ENCODE assay signal across 9 mouse cellular contexts in genomic region chr1:78189501-78190345, GRCm38 (mm10). TPM values are rescaled to one million over a fixed set of nuclear protein-coding genes. Genes with fewer than 3 reads are reported as not detected.
A peak's percentile ranks its signal among the peaks of the same experiment; 100 is the strongest.
DNase-seq lines count a peak whose midpoint lies in the region; ATAC-seq and TF ChIP-seq lines count a peak whose summit lies in the region.
"Had no signal": no experiment of that assay in that cellular context is flagged by ENCODE, and none has a peak within 500 bp of the region (broad histone marks: within the 10 kb centered on the region; RNA-seq: fewer than 3 reads in every experiment).

No protein-coding gene starts in this region.

- peak overlapping the region; percentile 74 for H3K4me2 ChIP-seq in forebrain, embryonic 11.5 days (ENCODE audit: low read depth, low read length, severe bottlenecking)
- peak overlapping the region; percentile 56 for H3K4me2 ChIP-seq in limb, embryonic 15.5 days

- peak; percentile 88 for ATAC-seq in forebrain, embryonic 11.5 days (replicated peaks; ENCODE audit: low FRiP score)
- no peak for ATAC-seq in limb, embryonic 15.5 days (ENCODE audit: insufficient number of reproducible peaks, low FRiP score, low TSS enrichment, low read depth)
- no peak for ATAC-seq in megakaryocyte-erythroid progenitor cell, adult 5-6 weeks (replicated peaks; ENCODE audit: low FRiP score, low TSS enrichment, poor library complexity, severe bottlenecking)

- no peaks in the 10 kb centered on the region for H3K36me3 ChIP-seq in C2C12 (ENCODE audit: control insufficient read depth, insufficient read depth)
- no peaks in the 10 kb centered on the region for H3K36me3 ChIP-seq in forebrain, embryonic 11.5 days (ENCODE audit: control insufficient read depth, insufficient read depth, low read length)
- no peaks in the 10 kb centered on the region for H3K36me3 ChIP-seq in limb, embryonic 15.5 days

- no peaks in the 10 kb centered on the region for H3K79me2 ChIP-seq in C2C12 (ENCODE audit: control insufficient read depth, insufficient read depth)

- DNase-seq in gastrocnemius, adult 2 months = no peak
- no peak for DNase-seq in gastrocnemius, postnatal 10 days
- peak; percentile 79 for DNase-seq in forebrain, embryonic 11.5 days (ENCODE audit: low spot score)
- no peak for DNase-seq in spleen, adult 18-20 months
- DNase-seq in cerebellum, adult 9-11 months = no peak

- under 1% methylated on average over 47 of the region's 47 CpGs for WGBS in forebrain, embryonic 11.5 days
- 2% methylated on average over 41 of the region's 47 CpGs for WGBS in limb, embryonic 15.5 days

- no peak for TF ChIP-seq CTCF in gastrocnemius, adult 2 months (IDR thresholded peaks at IDR 0.05)
- TF ChIP-seq CTCF in C2C12 (IDR thresholded peaks at IDR 0.05; ENCODE audit: control insufficient read depth, insufficient read depth, insufficient read length) = no peak

- intact Hi-C loops in gastrocnemius, adult 2 months (cut with DNase I) = no loop called here

- H3K4me1 ChIP-seq in forebrain, embryonic 11.5 days (replicated peaks; ENCODE audit: control insufficient read depth, insufficient read depth, low read length) = peaks cover 15% of the 10 kb centered on the region
- H3K4me1 ChIP-seq in limb, embryonic 15.5 days = peaks cover 8% of the 10 kb centered on the region

- no peaks in the 10 kb centered on the region for H3K27me3 ChIP-seq in C2C12 (ENCODE audit: control insufficient read depth, insufficient read depth, insufficient read length)
- peaks cover 85% of the 10 kb centered on the region for H3K27me3 ChIP-seq in forebrain, embryonic 11.5 days (ENCODE audit: control insufficient read depth, insufficient read depth, low read length)
- H3K27me3 ChIP-seq in limb, embryonic 15.5 days = peaks cover 87% of the 10 kb centered on the region

- peak overlapping the region; percentile 52 for H3K4me3 ChIP-seq in gastrocnemius, adult 2 months
- H3K4me3 ChIP-seq in C2C12 (ENCODE audit: insufficient read depth, poor library complexity, severe bottlenecking) = peak overlapping the region; percentile 36
- peak overlapping the region; percentile 28 for H3K4me3 ChIP-seq in forebrain, embryonic 11.5 days (ENCODE audit: low read depth, low read length)
- peak overlapping the region; percentile 38 for H3K4me3 ChIP-seq in limb, embryonic 15.5 days

- H3K79me3 ChIP-seq in C2C12 (ENCODE audit: low read depth) = no peaks in the 10 kb centered on the region

- H3ac ChIP-seq in C2C12 (ENCODE audit: control insufficient read depth, insufficient read length, low read depth) = peak overlapping the region; percentile 90

- no peaks in the 10 kb centered on the region for H3K9me3 ChIP-seq in forebrain, embryonic 11.5 days (ENCODE audit: control insufficient read depth, low read length)
- no peaks in the 10 kb centered on the region for H3K9me3 ChIP-seq in limb, embryonic 15.5 days

- H3K27ac ChIP-seq in gastrocnemius, adult 2 months = no peak overlapping the region
- H3K27ac ChIP-seq in forebrain, embryonic 11.5 days (ENCODE audit: low read depth, low read length) = peak overlapping the region; percentile 60; the same call in 1 of the 2 replicates
- H3K27ac ChIP-seq in limb, embryonic 15.5 days = no peak overlapping the region

- H3K9ac ChIP-seq in forebrain, embryonic 11.5 days (ENCODE audit: low read length) = peak overlapping the region; percentile 37; the same call in 1 of the 2 replicates
- H3K9ac ChIP-seq in limb, embryonic 15.5 days = no peak overlapping the region

TF ChIP-seq in C2C12, 6 proteins besides CTCF, POLR2A, EP300 and RAD21:
- TF ChIP-seq MAX (IDR thresholded peaks at IDR 0.05) (no peak), CEBPB (IDR thresholded peaks at IDR 0.05; ENCODE audit: low read depth) (no peak), MYOD1 (IDR thresholded peaks at IDR 0.05; ENCODE audit: control insufficient read depth, insufficient read length, low read depth) (no peak), MYOG (IDR thresholded peaks at IDR 0.05; ENCODE audit: control insufficient read depth, extremely low read depth, insufficient read length) (no peak), USF1 (IDR thresholded peaks at IDR 0.05; ENCODE audit: low read depth) (no peak), FOSL1 (IDR thresholded peaks at IDR 0.05; ENCODE audit: insufficient read depth, low read length, poor library complexity, severe bottlenecking) (no peak)

RNA-seq across cellular contexts. Expression of gene Pax3, which starts 7.2 kb away (rescaled TPM):
- total RNA-seq in gastrocnemius, adult 2 months (2021) = not detected
- under 1 TPM in 1 of 2 experiments, not detected in 1; 0.07 TPM for total RNA-seq in gastrocnemius, postnatal 10 days (2021)
- polyA plus RNA-seq in C2C12 (2012; fragmentation: generic; extraction: Trizol) = 0.23 TPM
- polyA plus RNA-seq in forebrain, embryonic 11.5 days (2014; fragmentation: Nextera tagmentation; extraction: Ambion mirVana) = 4.4 and 4.7 TPM in 2 replicates
- 0.60 and 0.96 TPM in 2 replicates for polyA plus RNA-seq in limb, embryonic 15.5 days (2015; fragmentation: Nextera tagmentation; extraction: Ambion mirVana)
- not detected in 2 replicates for total RNA-seq in megakaryocyte-erythroid progenitor cell, adult 5-6 weeks (2014; fragmentation: Nextera tagmentation)
- total RNA-seq in megakaryocyte-erythroid progenitor cell, adult 5-6 weeks (2017) = not detected in 2 replicates
- total RNA-seq: monocyte, adult 5-6 weeks had no signal
